Mouse (Mus musculus): ENCODE results near the gene St13. TPM values are rescaled to one million over a fixed set of nuclear protein-coding genes. Genes with fewer than 3 reads are reported as not detected.

St13 gene
- 100 to 1,000 TPM; 101 to 109 TPM for total RNA-seq (2021)

GRCm38 (mm10) chr15:81399638-81400315 is at the start of gene St13, which contains the start of gene Xpnpep3:
St13 (minus strand) TSS chr15:81400077.
Xpnpep3 (plus strand) TSS chr15:81400138.
- DNase-seq = peak; percentile 99

DNA sequence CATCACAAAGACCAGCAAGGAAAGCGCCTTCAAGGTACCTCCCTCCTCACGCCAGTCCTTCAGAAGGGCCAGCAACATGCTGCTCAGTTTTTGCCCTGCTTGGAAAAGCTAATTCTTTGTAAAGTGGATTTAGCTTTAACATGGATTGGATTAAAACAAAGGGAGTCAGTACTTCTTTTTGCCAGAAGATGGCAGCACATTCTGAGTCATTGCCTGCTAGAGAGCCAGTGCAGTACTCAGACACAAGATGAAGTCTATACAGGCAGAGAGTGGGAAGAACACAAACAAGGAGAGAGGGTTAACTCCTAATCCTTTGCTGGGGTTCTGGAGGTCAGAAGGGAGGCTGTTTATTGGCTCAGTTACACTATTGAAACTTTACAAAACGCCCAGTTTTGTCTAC is 48.6 kb upstream of the St13 start:
- DNase-seq = peak; percentile 75

DNA sequence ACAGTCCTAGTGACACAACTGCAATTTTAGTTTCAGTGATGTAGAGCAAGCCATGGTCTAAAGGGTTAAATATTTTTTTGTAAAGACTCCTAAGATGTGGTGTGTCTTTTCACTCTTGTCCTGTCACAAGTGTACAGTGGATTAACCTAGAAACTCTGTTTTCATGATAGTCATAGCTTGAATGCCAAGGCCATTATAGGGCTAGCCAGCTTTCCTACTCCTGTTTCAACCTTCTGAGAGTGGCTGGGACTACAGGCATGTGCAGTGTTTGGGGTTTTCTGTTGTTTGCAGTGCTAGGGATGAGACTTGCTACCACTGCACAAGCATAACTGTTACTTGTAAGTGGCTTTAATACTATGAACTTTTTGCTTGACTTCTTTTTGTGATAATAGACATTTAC is 39.4 kb upstream of the St13 start:
- no peak for DNase-seq

- DNase-seq = no peak
Observed at GRCm38 (mm10) chr15:81438345-81438744, 38.5 kb upstream of the St13 start.

GRCm38 (mm10) chr15:81431195-81431594 is 31.3 kb upstream of the St13 start:
- DNase-seq = no peak

DNA sequence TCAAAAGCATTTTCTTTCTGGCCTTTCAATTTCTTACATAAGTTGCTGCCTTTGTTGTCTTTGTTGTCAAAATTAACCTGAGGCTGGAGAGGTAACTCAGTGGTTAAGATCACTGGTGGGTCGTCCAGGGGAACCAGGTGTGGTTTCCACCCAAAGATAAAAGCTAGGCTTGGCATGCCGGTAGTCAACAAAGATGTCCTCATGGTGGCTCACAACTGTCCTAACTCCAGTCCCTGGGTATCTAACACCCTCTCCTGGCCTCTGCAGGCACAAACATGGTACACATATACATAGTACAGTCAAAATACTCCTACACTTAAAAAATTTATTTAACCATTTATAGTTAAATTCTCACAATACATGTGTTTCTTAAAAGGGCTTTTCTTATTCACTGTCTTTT is 28.1 kb upstream of the St13 start:
- no peak for DNase-seq

DNA sequence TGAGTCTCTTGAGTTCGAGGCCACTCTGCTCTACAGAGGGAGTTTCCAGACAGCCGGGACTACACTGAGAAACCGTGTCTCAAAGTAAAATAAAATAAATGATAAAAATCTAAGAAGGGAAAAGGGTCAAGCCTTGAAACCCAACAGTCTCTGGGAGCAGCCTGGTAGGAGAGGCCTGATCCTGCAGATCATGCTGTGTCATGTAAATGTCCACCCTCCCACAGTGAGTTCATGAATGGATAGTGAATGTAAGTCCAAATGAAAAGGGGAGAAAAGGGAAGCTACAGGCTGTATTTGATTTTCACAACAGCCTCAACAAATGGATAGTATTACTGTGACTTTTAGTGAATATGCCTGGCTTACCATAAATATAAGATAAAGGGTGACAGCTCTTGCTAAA is 25.4 kb upstream of the St13 start:
- no peak for DNase-seq

GRCm38 (mm10) chr15:81422156-81422681 is 22.3 kb upstream of the St13 start:
- DNase-seq = no peak

GRCm38 (mm10) chr15:81421454-81421853 is 21.6 kb upstream of the St13 start:
- no peak for DNase-seq

DNA sequence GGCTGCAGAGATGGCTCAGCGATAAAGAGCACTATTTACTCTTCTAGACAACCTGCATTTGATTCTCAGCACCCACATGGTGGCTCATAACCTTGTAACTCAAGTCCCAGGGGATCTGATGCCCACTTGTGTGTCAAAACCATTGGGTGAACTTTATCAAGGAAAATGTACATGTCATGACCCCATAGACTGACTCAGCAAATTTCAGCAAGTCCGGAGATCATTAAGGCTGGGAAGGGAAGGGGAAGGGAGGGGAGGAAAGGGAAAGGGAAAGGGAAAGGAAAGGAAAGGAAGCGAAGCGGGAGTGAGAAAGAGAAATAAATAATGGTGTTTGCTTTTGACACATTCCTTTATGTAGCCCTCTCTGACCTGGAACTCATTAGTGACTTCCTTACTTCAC is 18.2 kb upstream of the St13 start:
- no peak for DNase-seq

- peak; percentile 72 for DNase-seq
Observed at GRCm38 (mm10) chr15:81416763-81417310, 17.0 kb upstream of the St13 start.

DNA sequence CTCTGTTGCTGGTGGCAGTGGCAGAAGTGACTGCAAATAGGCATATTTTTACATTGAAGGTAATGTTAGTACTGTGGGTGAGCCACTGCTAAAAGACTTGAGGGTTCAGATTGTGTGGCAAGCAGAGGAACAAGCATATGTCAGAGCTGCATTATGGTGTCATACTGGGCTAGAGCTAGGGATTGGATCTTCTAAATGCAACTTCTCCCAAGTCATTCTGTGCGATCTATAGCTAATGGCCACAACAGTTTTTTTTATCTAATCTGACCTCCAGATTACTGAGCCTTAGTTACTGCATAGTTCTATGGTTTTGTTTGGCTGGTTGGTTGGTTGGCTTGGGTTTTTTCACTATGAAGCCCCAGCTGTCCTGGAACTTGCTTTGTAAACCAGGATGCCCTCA is 8.3 kb upstream of the St13 start, which contains the start of gene Dnajb7:
Gene Dnajb7 (minus strand): TSS at position 101 of the 400 bp plus-strand sequence.
- no peak for DNase-seq

DNA sequence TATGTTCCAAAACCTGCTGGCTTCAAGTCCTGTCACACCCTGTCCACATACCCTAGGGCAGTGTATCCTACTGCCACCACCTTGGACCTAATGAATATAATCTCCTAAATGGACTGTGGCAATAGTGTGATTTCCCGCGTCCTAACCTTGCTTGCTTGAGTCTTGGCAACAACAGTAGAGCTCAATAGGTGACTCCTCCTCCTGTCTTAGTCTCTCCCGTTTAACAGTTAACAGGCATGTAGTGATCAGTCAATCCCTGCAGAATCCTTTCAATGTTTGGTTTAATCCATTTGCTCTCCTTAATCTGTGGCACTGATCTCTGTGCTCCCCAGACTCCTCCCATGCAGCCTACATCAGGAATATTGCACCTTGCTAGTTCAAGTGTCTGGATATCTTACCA is 5.1 kb upstream of the St13 start:
- no peak for DNase-seq

- no peak for DNase-seq
Observed at GRCm38 (mm10) chr15:81399297-81399637, 610 bp downstream of the St13 start.

GRCm38 (mm10) chr15:81398189-81398588 is 1.7 kb downstream of the St13 start:
- DNase-seq = no peak

DNA sequence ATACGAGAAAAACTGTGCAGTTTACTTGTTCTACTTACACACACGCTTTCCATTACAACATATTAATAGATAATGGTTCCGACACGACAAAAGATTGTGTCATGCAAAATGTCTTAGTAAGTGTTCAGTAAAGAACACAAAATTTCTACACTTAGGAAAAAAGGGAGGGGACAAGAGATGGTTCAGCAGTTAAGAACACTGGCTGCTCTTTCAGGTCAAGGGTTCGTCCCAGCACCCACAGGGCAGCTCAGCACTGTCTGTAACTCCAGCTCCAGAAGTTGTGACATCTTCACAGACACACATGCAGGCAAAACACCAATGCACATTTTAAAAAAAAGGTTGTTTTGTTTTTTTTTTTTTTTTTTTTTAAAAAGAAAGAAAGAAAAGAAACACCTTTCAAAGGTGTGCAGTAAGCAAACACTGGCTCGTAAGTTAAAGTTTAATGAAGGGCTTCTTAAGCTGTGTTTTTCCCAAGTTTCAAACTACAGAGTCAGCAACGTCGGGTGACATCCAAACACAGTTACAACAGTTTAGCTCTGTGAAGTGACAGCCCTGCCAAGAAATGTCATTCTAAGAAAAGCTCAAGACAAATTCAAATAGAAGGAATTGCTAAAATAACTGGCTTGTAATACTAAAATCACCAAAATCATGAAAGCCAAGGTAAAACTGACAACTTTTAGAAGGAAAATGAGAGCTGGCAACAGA is 5.5 kb downstream of the St13 start:
- DNase-seq = no peak

DNA sequence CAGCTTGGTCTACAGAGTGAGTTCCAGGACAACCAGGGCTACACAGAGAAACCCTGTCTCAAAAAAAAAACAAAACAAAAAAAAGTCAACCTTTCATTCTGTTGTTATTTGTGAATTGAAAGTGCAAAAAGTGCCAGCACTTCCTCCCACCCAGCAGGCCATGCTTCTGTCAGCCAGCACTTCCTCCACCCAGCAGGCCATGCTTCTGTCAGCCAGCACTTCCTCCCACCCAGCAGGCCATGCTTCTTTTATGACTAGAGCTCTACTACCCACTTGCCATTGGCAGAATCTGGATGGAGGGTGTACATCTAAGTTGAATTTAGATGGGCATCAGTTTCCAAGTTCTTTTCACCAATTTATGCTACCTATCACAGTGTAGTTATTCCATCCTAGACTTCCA is 6.9 kb downstream of the St13 start:
- peak; percentile 8 for DNase-seq

DNA sequence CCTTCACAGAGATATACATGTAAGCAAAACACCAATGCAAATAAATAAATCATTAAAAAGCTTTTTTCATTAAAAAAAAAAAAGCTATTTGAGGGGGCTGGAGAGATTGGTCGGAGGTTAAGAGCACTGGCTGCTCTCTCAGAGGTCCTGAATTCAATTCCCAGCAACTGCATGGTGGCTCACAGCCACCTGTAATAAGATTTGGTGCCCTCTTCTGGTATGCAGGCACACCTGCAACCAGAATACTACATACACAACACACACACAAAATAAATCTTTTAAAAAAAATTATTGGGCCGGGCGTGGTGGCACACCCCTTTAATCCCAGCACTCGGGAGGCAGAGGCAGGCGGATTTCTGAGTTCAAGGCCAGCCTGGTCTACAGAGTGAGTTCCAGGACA is 13.6 kb downstream of the St13 start:
- DNase-seq = no peak

- DNase-seq = no peak
Observed at GRCm38 (mm10) chr15:81378845-81379244, 21.0 kb downstream of the St13 start.

- no peak for DNase-seq
Observed at GRCm38 (mm10) chr15:81374621-81375020, 25.3 kb downstream of the St13 start.

DNA sequence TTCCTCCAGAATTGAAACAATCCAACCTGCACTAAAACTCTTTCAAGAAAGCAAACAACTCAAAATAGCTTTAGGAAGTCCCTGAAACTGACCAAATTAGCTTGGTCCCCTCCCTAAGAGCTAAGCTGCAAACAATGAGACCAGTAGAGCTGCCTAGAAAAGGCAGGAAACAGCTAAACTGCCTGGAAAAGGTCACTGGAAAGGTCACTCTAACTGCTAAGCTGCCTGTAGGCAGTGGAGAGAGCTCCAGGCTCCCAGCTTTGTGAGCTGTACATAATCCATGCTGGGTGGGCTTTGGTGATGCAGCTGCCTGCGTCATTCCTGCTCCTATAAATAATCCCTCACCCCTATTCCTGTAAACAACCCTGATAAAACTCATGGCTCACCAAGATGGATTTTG is 29.5 kb downstream of the St13 start:
- no peak for DNase-seq

DNA sequence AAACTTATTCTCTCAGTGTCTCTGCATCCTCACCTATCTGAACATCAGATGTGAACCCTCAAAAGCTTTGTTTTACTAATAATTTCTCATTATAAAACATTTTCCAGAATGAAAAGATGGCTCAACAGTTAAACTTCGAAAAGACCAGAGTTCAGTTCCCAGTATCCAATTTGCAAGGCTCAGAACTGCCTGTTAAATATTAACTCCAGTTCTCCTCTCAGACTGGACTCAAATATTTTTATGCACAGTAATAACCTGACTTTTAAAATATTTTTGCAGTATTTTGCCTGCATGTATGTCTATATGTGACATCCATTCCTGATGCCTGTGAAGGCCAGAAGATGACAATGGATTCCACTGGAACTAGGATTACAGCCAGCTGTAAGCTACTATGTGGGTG is 31.3 kb downstream of the St13 start:
- no peak for DNase-seq

- no peak for DNase-seq
Observed at GRCm38 (mm10) chr15:81366241-81366640, 33.6 kb downstream of the St13 start.

GRCm38 (mm10) chr15:81365246-81365645 is 34.6 kb downstream of the St13 start:
- DNase-seq = no peak

All from heart, postnatal 4 days (tissue).